19 mouse cellular contexts compared by ENCODE assay signal in the genomic region with DNA sequence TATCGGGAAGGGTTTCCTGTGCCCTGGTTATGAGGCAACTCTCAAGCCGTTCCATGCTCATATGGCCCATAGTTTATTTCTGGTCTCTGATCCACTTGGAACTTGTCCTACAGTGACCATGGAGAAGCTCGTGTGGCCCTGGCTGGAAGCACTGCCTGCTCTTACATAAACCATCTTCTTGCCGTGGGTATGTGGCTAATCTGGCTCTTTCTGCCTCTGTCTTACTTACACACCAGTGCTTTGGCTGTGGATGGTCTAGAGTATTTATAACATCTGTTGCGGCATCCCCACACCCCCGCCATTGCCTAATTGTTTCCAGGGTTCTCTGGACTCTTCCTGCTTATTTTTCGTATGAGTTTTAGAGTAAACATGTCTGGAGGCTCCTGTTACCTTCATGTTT. TPM values are rescaled to one million over a fixed set of nuclear protein-coding genes. Genes with fewer than 3 reads are reported as not detected.
DNase-seq lines count a peak whose midpoint lies in the region; ATAC-seq and TF ChIP-seq lines count a peak whose summit lies in the region.
"Had no signal": no experiment of that assay in that cellular context is flagged by ENCODE, and none has a peak within 500 bp of the region (broad histone marks: within the 10 kb centered on the region; RNA-seq: fewer than 3 reads in every experiment).

No protein-coding gene starts in this region.

- H3K27me3 ChIP-seq in heart, embryonic 11.5 days (ENCODE audit: control insufficient read depth, insufficient read depth, low read length), result no peaks in the 10 kb centered on the region
- no peaks in the 10 kb centered on the region for H3K27me3 ChIP-seq in lung, embryonic 16.5 days (ENCODE audit: control insufficient read depth, insufficient read depth, low read depth, low read length)
- no peaks in the 10 kb centered on the region for H3K27me3 ChIP-seq in intestine, embryonic 15.5 days (replicated peaks)
- H3K27me3 ChIP-seq in stomach, postnatal 0 days (ENCODE audit: control insufficient read depth, insufficient read depth, low read length), result no peaks in the 10 kb centered on the region
- H3K27me3 ChIP-seq: heart, embryonic 15.5 days; hindbrain, embryonic 13.5 days; neural tube, embryonic 12.5 days had no signal

- DNase-seq in heart, adult 11 months, result peak; percentile 95
- no peak for DNase-seq in lung, postnatal 14 days
- DNase-seq in stomach, postnatal 0 days (ENCODE audit: low spot score), result no peak
- no peak for DNase-seq in urinary bladder, adult 2 months (ENCODE audit: low spot score)
- DNase-seq in embryo, embryonic 11 days, result no peak
- DNase-seq: cerebellum, postnatal 10 days; kidney, adult 11 months; left cerebral cortex, postnatal 4 days; right cerebral cortex, postnatal 14 days; thymus, postnatal 36 days had no signal

- H3K36me3 ChIP-seq in heart, embryonic 11.5 days (ENCODE audit: control insufficient read depth, insufficient read depth, low read length), result no peaks in the 10 kb centered on the region
- no peaks in the 10 kb centered on the region for H3K36me3 ChIP-seq in lung, embryonic 16.5 days (ENCODE audit: control insufficient read depth, insufficient read depth, low read length)
- H3K36me3 ChIP-seq in intestine, embryonic 15.5 days, result no peaks in the 10 kb centered on the region
- H3K36me3 ChIP-seq in stomach, postnatal 0 days (ENCODE audit: control insufficient read depth, insufficient read depth, low read length), result no peaks in the 10 kb centered on the region
- H3K36me3 ChIP-seq: heart, embryonic 15.5 days; hindbrain, embryonic 13.5 days; midbrain, embryonic 10.5 days; neural tube, embryonic 12.5 days had no signal

- H3K4me3 ChIP-seq in heart, embryonic 11.5 days (ENCODE audit: low read depth, low read length), result no peak overlapping the region
- H3K4me3 ChIP-seq in lung, embryonic 16.5 days (ENCODE audit: low read length), result no peak overlapping the region
- no peak overlapping the region for H3K4me3 ChIP-seq in intestine, embryonic 15.5 days (replicated peaks)
- H3K4me3 ChIP-seq in stomach, postnatal 0 days (ENCODE audit: low read depth, low read length), result no peak overlapping the region
- H3K4me3 ChIP-seq: heart, embryonic 15.5 days; hindbrain, embryonic 13.5 days; layer of hippocampus, adult 2 months; midbrain, embryonic 10.5 days; neural tube, embryonic 12.5 days had no signal

- TF ChIP-seq EP300 in stomach, postnatal 0 days (optimal IDR thresholded peaks at IDR 0.05), result no peak

- no peak for TF ChIP-seq CTCF in stomach, postnatal 0 days (IDR thresholded peaks at IDR 0.05; ENCODE audit: low read depth)

- H3K4me2 ChIP-seq in heart, embryonic 11.5 days, result no peak overlapping the region
- no peak overlapping the region for H3K4me2 ChIP-seq in lung, embryonic 16.5 days (ENCODE audit: low read depth, low read length)
- no peak overlapping the region for H3K4me2 ChIP-seq in intestine, embryonic 15.5 days (replicated peaks)
- no peak overlapping the region for H3K4me2 ChIP-seq in stomach, postnatal 0 days (replicated peaks; ENCODE audit: low read depth)
- H3K4me2 ChIP-seq: heart, embryonic 15.5 days; hindbrain, embryonic 13.5 days; neural tube, embryonic 12.5 days had no signal

- no peak overlapping the region for H3K9ac ChIP-seq in heart, embryonic 11.5 days (ENCODE audit: low read depth, low read length)
- H3K9ac ChIP-seq in lung, embryonic 16.5 days (ENCODE audit: low read length), result no peak overlapping the region
- H3K9ac ChIP-seq in intestine, embryonic 15.5 days, result no peak overlapping the region
- no peak overlapping the region for H3K9ac ChIP-seq in stomach, postnatal 0 days (ENCODE audit: low read length)
- H3K9ac ChIP-seq: heart, embryonic 15.5 days; hindbrain, embryonic 13.5 days; neural tube, embryonic 12.5 days had no signal

- ATAC-seq in heart, embryonic 11.5 days (replicated peaks; ENCODE audit: insufficient number of reproducible peaks, low FRiP score, low TSS enrichment), result no peak
- ATAC-seq in lung, embryonic 16.5 days (ENCODE audit: low read depth), result peak; percentile 63; the same call in 1 of the 2 replicates
- no peak for ATAC-seq in intestine, embryonic 15.5 days
- ATAC-seq in stomach, postnatal 0 days (ENCODE audit: low FRiP score, low TSS enrichment), result peak; percentile 42; the same call in 1 of the 2 replicates

- H3K4me1 ChIP-seq in heart, embryonic 11.5 days (ENCODE audit: control insufficient read depth, insufficient read depth, low read length), result peaks cover 6% of the 10 kb centered on the region
- H3K4me1 ChIP-seq in lung, embryonic 16.5 days (replicated peaks; ENCODE audit: control insufficient read depth, insufficient read depth, low read length), result peaks cover 15% of the 10 kb centered on the region
- 0 out of 2 replicates have a peak, but pooled peaks cover 3% of the 10 kb centered on the region for H3K4me1 ChIP-seq in intestine, embryonic 15.5 days (replicated peaks)
- no peaks in the 10 kb centered on the region for H3K4me1 ChIP-seq in stomach, postnatal 0 days (replicated peaks; ENCODE audit: control insufficient read depth, insufficient read depth)
- H3K4me1 ChIP-seq: hindbrain, embryonic 13.5 days; midbrain, embryonic 10.5 days; neural tube, embryonic 12.5 days had no signal

- 76% methylated on average over 7 of the region's 7 CpGs for WGBS in heart, embryonic 11.5 days (ENCODE audit: insufficient replicate concordance)
- 56% methylated on average over 7 of the region's 7 CpGs for WGBS in lung, embryonic 16.5 days
- 60% methylated on average over 7 of the region's 7 CpGs for WGBS in intestine, embryonic 15.5 days
- 59% methylated on average over 7 of the region's 7 CpGs for WGBS in stomach, postnatal 0 days

- no peaks in the 10 kb centered on the region for H3K9me3 ChIP-seq in heart, embryonic 11.5 days (replicated peaks; ENCODE audit: control insufficient read depth, low read length)
- no peaks in the 10 kb centered on the region for H3K9me3 ChIP-seq in lung, embryonic 16.5 days (ENCODE audit: control insufficient read depth, low read length)
- H3K9me3 ChIP-seq in intestine, embryonic 15.5 days, result no peaks in the 10 kb centered on the region
- no peaks in the 10 kb centered on the region for H3K9me3 ChIP-seq in stomach, postnatal 0 days (ENCODE audit: control insufficient read depth, low read length)
- H3K9me3 ChIP-seq: heart, embryonic 15.5 days; hindbrain, embryonic 13.5 days; midbrain, embryonic 10.5 days had no signal

- no peak overlapping the region for H3K27ac ChIP-seq in heart, embryonic 11.5 days (ENCODE audit: low read depth, low read length)
- peak overlapping the region; percentile 8; the same call in 1 of the 2 replicates for H3K27ac ChIP-seq in lung, embryonic 16.5 days (ENCODE audit: low read length)
- H3K27ac ChIP-seq in intestine, embryonic 15.5 days, result 0 out of 2 replicates have a peak overlapping the region, but pooled peaks have one; percentile 5
- H3K27ac ChIP-seq in stomach, postnatal 0 days (replicated peaks), result peak overlapping the region; percentile 49; the same call in 1 of the 2 replicates
- H3K27ac ChIP-seq: heart, embryonic 15.5 days; hindbrain, embryonic 13.5 days; kidney, postnatal 0 days; layer of hippocampus, adult 2 months; midbrain, embryonic 10.5 days; neural tube, embryonic 12.5 days had no signal

RNA-seq across cellular contexts. Expression of gene Col6a1, which starts 26.2 kb away (rescaled TPM):
- polyA plus RNA-seq in heart, embryonic 11.5 days (2014; fragmentation: Nextera tagmentation; extraction: Ambion mirVana), result 16.3 and 22.1 TPM in 2 replicates
- polyA plus RNA-seq in lung, embryonic 16.5 days (2015; fragmentation: Nextera tagmentation; extraction: Ambion mirVana), result 329 and 333 TPM in 2 replicates
- polyA plus RNA-seq in intestine, embryonic 15.5 days (2015; fragmentation: Nextera tagmentation; extraction: Ambion mirVana), result 317 and 323 TPM in 2 replicates
- 169 and 175 TPM in 2 replicates for polyA plus RNA-seq in stomach, postnatal 0 days (2015; fragmentation: Nextera tagmentation; extraction: Ambion mirVana)
- 412 and 521 TPM in 2 replicates for polyA plus RNA-seq in urinary bladder, adult 2 months (2012; rRNA removed)

Comparison
In these comparisons a context has a peak if more than half of its experiments do, and no peak if none do; other contexts are left out.
1. ATAC-seq: peak in lung, embryonic 16.5 days (single experiment) and stomach, postnatal 0 days (single experiment); none in heart, embryonic 11.5 days (single experiment) and intestine, embryonic 15.5 days (single experiment).